Mouse (Mus musculus): ENCODE results near the gene G530012D18Rik. TPM values are rescaled to one million over a fixed set of nuclear protein-coding genes. Genes with fewer than 3 reads are reported as not detected.
"Not testable (repeated sequence)": the region's sequence is repeated elsewhere in the genome, so short reads cannot be mapped to it uniquely, and the experiment has no call there.

The G530012D18Rik gene
- polyA plus RNA-seq (2014; fragmentation: Nextera tagmentation; extraction: Ambion mirVana) = not detected in 2 replicates

DNA sequence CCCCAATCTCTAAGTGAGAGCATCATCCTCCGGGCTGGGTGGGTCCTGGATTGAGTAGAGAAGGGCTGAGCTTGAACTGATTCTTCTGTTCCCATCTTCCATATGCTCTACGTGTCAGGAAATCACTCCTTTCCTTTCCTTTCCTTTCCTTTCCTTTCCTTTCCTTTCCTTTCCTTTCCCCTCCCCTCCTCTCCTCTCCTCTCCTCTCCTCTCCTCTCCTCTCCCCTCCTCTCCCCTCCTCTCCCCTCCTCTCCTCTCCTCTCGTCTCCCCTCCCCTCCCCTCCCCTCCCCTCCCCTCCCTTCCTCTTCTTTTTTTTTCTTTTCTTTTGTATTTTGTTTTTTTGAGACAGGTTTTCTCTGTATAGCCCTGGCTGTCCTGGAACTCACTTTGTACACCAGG, at the start of gene G530012D18Rik:
TSS of gene G530012D18Rik (plus strand) at position 301 of the 400 bp plus-strand sequence.
- H3K9ac ChIP-seq (ENCODE audit: low read length); H3K4me3 ChIP-seq (ENCODE audit: low read depth, low read length); H3K4me1 ChIP-seq (ENCODE audit: control insufficient read depth, insufficient read depth, low read length); DNase-seq (ENCODE audit: low spot score, missing footprints); H3K9me3 ChIP-seq (ENCODE audit: control insufficient read depth, low read length); ATAC-seq (ENCODE audit: low FRiP score); H3K4me2 ChIP-seq; H3K27ac ChIP-seq (ENCODE audit: low read depth, low read length); H3K36me3 ChIP-seq (ENCODE audit: control insufficient read depth, insufficient read depth, low read length); H3K27me3 ChIP-seq (ENCODE audit: control insufficient read depth, insufficient read depth, low read length): not testable (repeated sequence)
- 71% methylated on average over 1 of the region's 3 CpGs for WGBS

DNA sequence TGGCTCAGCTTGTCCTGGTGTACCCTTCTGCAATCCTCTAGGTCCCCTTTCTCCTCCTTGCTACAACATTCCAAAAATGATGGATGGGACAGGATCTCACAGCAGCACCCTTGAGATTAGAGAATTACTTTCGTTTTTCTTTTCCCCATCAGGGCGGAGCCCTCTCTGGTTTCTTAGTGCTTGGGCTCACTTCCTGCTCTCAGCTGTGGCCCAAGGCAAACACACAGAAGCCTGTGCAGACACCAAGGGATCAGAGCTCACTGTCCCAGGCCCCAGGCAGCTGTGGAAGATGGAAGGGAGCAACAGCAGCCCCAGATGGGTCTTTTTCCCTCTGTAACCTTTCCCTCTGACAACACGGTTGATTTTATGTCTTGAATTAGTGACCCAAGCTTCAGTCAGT, 49.1 kb upstream of the G530012D18Rik start:
- WGBS = 67% methylated on average over 3 of the region's 3 CpGs
- H3K4me3 ChIP-seq (ENCODE audit: low read depth, low read length); H3K4me1 ChIP-seq (ENCODE audit: control insufficient read depth, insufficient read depth, low read length); H3K27ac ChIP-seq (ENCODE audit: low read depth, low read length); DNase-seq (ENCODE audit: low spot score, missing footprints); ATAC-seq (ENCODE audit: low FRiP score); H3K9me3 ChIP-seq (ENCODE audit: control insufficient read depth, low read length); H3K4me2 ChIP-seq; H3K9ac ChIP-seq (ENCODE audit: low read length); H3K27me3 ChIP-seq (ENCODE audit: control insufficient read depth, insufficient read depth, low read length); H3K36me3 ChIP-seq (ENCODE audit: control insufficient read depth, insufficient read depth, low read length): not testable (repeated sequence)

DNA sequence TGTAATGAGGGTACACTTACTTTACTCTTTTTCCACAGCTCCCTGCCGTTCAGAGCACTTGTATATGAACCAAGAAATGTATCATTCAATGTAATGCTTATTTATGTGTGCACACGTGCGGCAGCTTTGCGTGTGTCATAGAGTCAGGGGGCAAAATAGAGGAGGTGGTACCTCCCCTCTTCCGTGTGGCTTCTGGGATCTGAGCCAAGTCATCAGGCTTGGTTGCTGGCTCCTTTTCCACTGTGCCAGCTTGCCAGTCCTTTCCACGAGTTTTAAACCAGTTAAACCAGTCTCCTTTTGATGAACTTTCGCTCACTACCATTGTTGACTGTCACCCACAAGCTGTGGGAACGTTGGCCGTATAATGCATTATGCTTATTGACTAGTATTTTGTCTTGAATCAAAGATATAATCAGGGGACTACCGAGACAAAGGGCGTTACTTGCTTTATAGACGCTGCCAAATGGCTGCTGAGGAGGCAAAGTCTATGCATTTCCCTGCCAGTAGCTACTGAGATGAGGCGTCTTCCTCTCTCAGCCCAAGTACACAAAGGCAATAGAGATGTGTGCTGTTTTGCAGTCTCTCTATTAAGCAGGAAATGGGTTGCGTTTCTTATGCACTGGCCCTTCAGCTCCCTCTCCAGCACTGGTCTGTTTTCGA, 46.9 kb upstream of the G530012D18Rik start:
- H3K4me1 ChIP-seq (ENCODE audit: control insufficient read depth, insufficient read depth, low read length); H3K9ac ChIP-seq (ENCODE audit: low read length); H3K4me3 ChIP-seq (ENCODE audit: low read depth, low read length); H3K27me3 ChIP-seq (ENCODE audit: control insufficient read depth, insufficient read depth, low read length); H3K4me2 ChIP-seq; ATAC-seq (ENCODE audit: low FRiP score); DNase-seq (ENCODE audit: low spot score, missing footprints); H3K9me3 ChIP-seq (ENCODE audit: control insufficient read depth, low read length); H3K36me3 ChIP-seq (ENCODE audit: control insufficient read depth, insufficient read depth, low read length); H3K27ac ChIP-seq (ENCODE audit: low read depth, low read length): not testable (repeated sequence)
- 79% methylated on average over 12 of the region's 15 CpGs for WGBS

DNA sequence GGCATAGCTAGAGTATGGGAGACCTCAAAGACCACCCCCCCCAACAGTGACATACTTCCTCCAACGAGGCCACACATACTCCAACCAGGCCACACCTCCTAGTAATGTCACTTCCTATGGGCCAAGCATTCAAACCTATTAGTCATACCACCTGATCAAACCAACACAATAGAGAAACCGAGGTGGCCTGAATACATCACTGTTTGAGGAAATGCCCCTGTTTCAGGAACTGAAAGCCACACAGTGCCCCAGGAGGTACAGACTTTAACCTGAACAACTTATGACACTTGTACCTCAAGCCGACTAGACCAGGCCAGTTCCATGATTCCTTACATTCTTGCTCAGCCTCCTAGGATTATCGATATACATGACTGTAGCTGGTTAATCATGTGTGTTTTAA, 31.7 kb upstream of the G530012D18Rik start:
- 83% methylated on average over 3 of the region's 4 CpGs for WGBS
- H3K27me3 ChIP-seq (ENCODE audit: control insufficient read depth, insufficient read depth, low read length) = not testable (repeated sequence)

DNA sequence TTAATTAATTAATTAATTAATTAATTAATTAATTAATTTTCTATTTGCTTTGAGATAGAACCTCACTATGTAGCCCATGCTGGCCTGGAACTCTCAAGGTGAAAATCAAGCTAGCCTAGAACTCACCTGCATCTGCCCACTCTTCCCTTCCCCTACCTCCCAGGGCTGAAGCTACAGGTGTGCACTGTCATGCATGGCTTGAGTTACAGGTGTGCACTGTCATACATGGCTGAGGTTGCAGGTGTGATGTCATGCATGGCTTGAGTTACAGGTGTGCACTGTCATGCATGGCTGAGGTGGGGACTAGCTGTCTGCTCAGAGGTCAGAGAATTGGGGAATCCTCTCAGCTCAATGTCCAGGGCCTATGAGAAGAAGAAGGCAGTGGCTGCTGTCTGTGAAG, 29.0 kb upstream of the G530012D18Rik start:
- not testable (repeated sequence) for H3K36me3 ChIP-seq (ENCODE audit: control insufficient read depth, insufficient read depth, low read length); H3K27me3 ChIP-seq (ENCODE audit: control insufficient read depth, insufficient read depth, low read length); H3K4me3 ChIP-seq (ENCODE audit: low read depth, low read length); DNase-seq (ENCODE audit: low spot score, missing footprints); H3K4me2 ChIP-seq; H3K9ac ChIP-seq (ENCODE audit: low read length); H3K9me3 ChIP-seq (ENCODE audit: control insufficient read depth, low read length); H3K27ac ChIP-seq (ENCODE audit: low read depth, low read length); ATAC-seq (ENCODE audit: low FRiP score); H3K4me1 ChIP-seq (ENCODE audit: control insufficient read depth, insufficient read depth, low read length)

More for the DNA sequence above, 31.7 kb upstream of the G530012D18Rik start:
- ATAC-seq (ENCODE audit: low FRiP score); H3K36me3 ChIP-seq (ENCODE audit: control insufficient read depth, insufficient read depth, low read length); H3K4me1 ChIP-seq (ENCODE audit: control insufficient read depth, insufficient read depth, low read length); H3K4me3 ChIP-seq (ENCODE audit: low read depth, low read length); H3K4me2 ChIP-seq; H3K9me3 ChIP-seq (ENCODE audit: control insufficient read depth, low read length); DNase-seq (ENCODE audit: low spot score, missing footprints); H3K27ac ChIP-seq (ENCODE audit: low read depth, low read length); H3K9ac ChIP-seq (ENCODE audit: low read length): not testable (repeated sequence)

DNA sequence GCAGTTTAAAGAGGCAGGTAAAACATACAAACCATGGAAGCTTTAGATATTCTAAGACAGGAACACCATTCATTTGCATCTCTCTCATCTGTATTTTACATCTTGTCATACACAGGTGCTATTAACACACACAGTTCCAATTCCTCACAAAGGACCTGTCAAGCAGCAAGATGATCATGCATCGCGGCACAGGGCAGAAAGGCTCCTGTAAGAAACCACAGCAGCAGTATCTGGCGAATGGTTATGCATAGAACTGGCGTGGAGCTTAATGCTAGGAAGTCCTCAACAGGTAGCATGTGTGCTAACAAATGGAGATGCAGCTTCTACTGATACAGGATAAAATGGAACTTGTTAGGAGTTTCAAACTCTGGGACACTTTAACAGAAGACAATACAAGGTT, 20.2 kb upstream of the G530012D18Rik start:
- H3K27ac ChIP-seq (ENCODE audit: low read depth, low read length); DNase-seq (ENCODE audit: low spot score, missing footprints); ATAC-seq (ENCODE audit: low FRiP score); H3K4me3 ChIP-seq (ENCODE audit: low read depth, low read length); H3K9ac ChIP-seq (ENCODE audit: low read length); H3K4me1 ChIP-seq (ENCODE audit: control insufficient read depth, insufficient read depth, low read length); H3K4me2 ChIP-seq; H3K9me3 ChIP-seq (ENCODE audit: control insufficient read depth, low read length); H3K27me3 ChIP-seq (ENCODE audit: control insufficient read depth, insufficient read depth, low read length); H3K36me3 ChIP-seq (ENCODE audit: control insufficient read depth, insufficient read depth, low read length): not testable (repeated sequence)
- 85% methylated on average over 4 of the region's 4 CpGs for WGBS

DNA sequence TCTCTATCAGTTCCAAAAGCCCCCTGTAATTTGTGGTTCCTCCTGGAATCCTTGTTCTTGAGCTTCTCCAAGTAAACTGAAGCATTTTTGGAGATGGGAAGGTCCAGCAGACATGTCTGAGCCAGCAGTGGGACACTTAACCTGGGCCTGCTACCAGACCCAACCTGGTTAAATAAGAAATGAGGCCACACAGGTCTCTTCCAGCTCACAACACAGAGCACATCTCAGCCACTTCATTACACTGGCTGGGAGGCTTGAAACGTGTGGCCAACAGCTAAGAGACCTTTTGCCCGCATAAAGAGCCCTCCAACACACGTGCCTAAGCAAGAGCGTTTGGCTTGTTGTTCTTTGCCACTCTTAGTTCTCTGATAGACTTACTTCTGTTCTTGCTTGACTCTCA, 1.9 kb upstream of the G530012D18Rik start:
- H3K36me3 ChIP-seq (ENCODE audit: control insufficient read depth, insufficient read depth, low read length); H3K27me3 ChIP-seq (ENCODE audit: control insufficient read depth, insufficient read depth, low read length): not testable (repeated sequence)

DNA sequence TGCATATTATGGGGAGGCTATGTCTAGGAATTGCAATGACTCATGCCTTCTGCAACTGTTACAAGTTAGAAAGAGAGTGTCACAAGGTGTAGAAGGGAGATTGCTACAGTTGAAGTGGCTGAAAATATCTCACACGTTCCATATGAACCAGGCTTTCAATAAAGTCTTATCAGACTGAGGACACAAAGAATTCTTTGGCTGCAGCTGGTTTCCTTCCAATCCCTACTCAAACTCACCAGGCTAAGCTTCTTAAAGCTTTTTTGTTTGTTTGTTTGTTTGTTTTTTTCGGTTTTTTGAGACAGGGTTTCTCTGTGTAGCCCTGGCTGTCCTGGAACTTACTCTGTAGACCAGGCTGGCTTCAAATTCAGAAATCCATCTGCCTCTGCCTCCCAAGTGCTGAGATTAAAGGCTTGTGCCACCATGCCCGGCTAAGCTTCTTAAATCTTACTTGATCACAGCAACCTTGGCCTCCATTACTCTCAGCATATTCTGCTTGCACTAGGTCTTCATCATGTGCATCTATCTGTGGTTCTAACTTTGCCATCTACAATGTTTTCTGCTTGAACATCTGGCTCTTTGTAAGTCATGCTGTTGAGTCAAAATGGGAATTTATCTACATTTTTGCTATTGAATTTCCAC, 3.0 kb downstream of the G530012D18Rik start:
- H3K9ac ChIP-seq (ENCODE audit: low read length); H3K4me1 ChIP-seq (ENCODE audit: control insufficient read depth, insufficient read depth, low read length); H3K4me3 ChIP-seq (ENCODE audit: low read depth, low read length); DNase-seq (ENCODE audit: low spot score, missing footprints); H3K9me3 ChIP-seq (ENCODE audit: control insufficient read depth, low read length); H3K27me3 ChIP-seq (ENCODE audit: control insufficient read depth, insufficient read depth, low read length); ATAC-seq (ENCODE audit: low FRiP score); H3K27ac ChIP-seq (ENCODE audit: low read depth, low read length); H3K36me3 ChIP-seq (ENCODE audit: control insufficient read depth, insufficient read depth, low read length); H3K4me2 ChIP-seq: not testable (repeated sequence)
- WGBS = 58% methylated on average over 2 of the region's 3 CpGs

More for the DNA sequence above, 1.9 kb upstream of the G530012D18Rik start:
- WGBS = 73% methylated on average over 4 of the region's 4 CpGs
- ATAC-seq (ENCODE audit: low FRiP score); H3K27ac ChIP-seq (ENCODE audit: low read depth, low read length); H3K4me3 ChIP-seq (ENCODE audit: low read depth, low read length); H3K4me2 ChIP-seq; H3K9me3 ChIP-seq (ENCODE audit: control insufficient read depth, low read length); H3K4me1 ChIP-seq (ENCODE audit: control insufficient read depth, insufficient read depth, low read length); H3K9ac ChIP-seq (ENCODE audit: low read length); DNase-seq (ENCODE audit: low spot score, missing footprints): not testable (repeated sequence)

DNA sequence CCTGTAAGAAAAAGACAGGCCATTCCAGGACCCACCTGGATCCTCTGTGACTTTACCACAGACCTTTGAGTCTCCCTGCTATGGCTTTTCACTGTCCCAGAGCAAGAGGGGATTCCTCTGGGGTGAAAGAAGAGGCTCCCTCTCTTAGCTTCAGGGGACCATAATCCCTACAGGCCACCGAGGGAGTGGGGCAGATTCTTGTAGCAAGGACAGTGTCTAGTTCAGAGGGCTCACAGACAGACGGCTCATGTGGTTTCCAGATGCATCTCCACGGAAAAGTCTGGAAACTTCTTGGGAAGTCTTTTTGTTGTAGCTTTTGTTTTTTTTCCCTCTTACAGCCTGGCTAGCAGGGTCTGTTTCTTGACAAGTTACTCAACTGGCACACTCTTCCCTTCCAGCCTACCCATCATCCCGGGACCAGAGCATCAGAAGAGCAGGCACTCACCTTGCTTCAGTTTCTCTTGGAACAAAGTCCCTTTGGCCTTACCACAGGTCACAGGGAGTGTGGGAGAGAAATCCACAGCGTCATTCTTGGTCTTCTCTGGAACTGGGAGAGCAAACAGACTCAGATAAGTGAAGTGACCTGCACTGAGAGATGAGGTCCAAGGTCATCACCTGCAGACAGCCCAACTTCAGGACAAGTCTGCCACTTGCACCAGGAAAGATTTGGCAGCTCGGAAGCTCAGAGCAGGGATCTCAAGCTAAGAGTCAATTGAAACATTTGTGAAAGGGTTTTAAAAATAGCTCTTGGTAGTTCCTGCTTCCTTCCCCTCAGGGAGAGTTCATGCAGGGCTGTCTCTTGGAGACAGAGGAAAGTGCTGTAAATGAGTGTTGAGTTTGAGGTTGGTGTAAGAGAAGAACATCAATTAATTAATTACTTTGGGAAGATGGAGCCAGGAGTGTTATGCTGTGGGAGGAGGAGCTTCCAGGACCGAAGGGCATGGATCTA, 4.0 kb downstream of the G530012D18Rik start:
- H3K4me3 ChIP-seq (ENCODE audit: low read depth, low read length); H3K4me1 ChIP-seq (ENCODE audit: control insufficient read depth, insufficient read depth, low read length); H3K9ac ChIP-seq (ENCODE audit: low read length); H3K36me3 ChIP-seq (ENCODE audit: control insufficient read depth, insufficient read depth, low read length); H3K27ac ChIP-seq (ENCODE audit: low read depth, low read length); H3K4me2 ChIP-seq; ATAC-seq (ENCODE audit: low FRiP score); DNase-seq (ENCODE audit: low spot score, missing footprints); H3K9me3 ChIP-seq (ENCODE audit: control insufficient read depth, low read length); H3K27me3 ChIP-seq (ENCODE audit: control insufficient read depth, insufficient read depth, low read length): not testable (repeated sequence)
- WGBS = 75% methylated on average over 6 of the region's 7 CpGs

Data from midbrain, embryonic 11.5 days (tissue).